Mouse (Mus musculus): ENCODE measurements at regions not wholly inside any gene's neighbourhood (a gene's known extent, or its start where the extent isn't known, plus 50 kb on each side); places are given as distances from the start of the nearest gene placed in this dataset.

DNA sequence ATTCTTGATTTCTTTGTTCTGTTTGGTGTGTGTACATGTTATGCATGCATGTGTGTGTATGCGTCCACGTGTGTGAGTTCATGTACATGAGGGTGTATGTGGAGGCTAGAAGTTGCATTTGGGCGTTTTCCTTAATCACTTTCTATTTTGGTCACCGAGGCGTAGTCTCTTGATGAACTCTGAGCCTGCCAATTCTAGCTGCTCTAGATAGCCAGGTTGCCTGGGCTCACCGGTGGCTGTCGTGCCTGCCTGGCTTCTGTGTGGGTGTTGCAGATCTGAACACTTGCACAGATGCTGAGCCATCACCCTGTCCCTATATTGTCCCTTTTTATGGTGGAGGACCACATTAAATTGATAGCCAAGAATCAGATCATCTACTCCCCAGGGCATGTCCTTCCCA is 62.7 kb upstream of the Laptm4a start:
- TF ChIP-seq ZC3H11A (IDR thresholded peaks at IDR 0.05; ENCODE audit: borderline replicate concordance, low read depth, low read length), result no peak
- TF ChIP-seq MAFK (IDR thresholded peaks at IDR 0.05; ENCODE audit: insufficient read depth, low read depth, low read length), result no peak
- no peak for TF ChIP-seq CHD2 (IDR thresholded peaks at IDR 0.05; ENCODE audit: low read depth, low read length)
- no peak for TF ChIP-seq HCFC1 (IDR thresholded peaks at IDR 0.05; ENCODE audit: borderline replicate concordance, insufficient read depth, low read length)
